Mouse (Mus musculus) ES-Bruce4 (cell line): ENCODE data around the gene Cog5.

Experiments
- CTCF ChIP-seq: IDR thresholded peaks from one replicate; pipeline ENCODE4 v1.8.1; 2011; ENCODE audit warnings: low read depth, low read length
- EP300 ChIP-seq: IDR thresholded peaks from 2 replicates; pipeline ENCODE4 v1.6.1; 2011; ENCODE audit warnings: low read depth, low read length; ENCODE audit not compliant: insufficient read depth
- POLR2A ChIP-seq: IDR thresholded peaks from one replicate; pipeline ENCODE4 v1.8.1; 2011; ENCODE audit warnings: low read length; ENCODE audit not compliant: insufficient read depth

DNA sequence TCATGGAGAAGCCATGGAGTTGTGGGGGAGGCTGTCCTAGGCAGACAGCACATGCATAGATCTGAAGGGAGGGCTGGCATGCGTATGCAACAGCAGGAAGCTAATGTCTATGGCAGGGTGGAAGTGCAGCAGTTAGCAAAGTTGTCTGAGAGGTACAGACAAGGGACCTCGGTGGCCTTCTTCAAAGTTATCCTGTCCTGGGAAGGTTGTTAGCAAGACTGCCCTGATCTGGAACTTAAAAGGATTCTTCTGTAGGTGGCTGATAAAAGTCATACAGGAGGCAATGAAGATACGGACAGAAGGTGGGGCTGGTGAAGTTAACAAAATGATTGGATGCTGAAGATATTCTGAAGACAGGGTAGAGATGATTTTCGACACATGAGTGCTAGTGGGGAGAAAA, 311.7 kb downstream of the Cog5 start:
- TF ChIP-seq CTCF (no peak), POLR2A (no peak), EP300 (no peak)
